Mouse (Mus musculus): Measurements from ENCODE around the gene Rxrb. TPM values are rescaled to one million over a fixed set of nuclear protein-coding genes. Genes with fewer than 3 reads are reported as not detected.

Rxrb gene
- total RNA-seq, 1 experiment from 2014 or later = 70.2 TPM

GRCm38 (mm10) chr17:34024317-34024821 lies 7.2 kb upstream of the Rxrb start, which contains the start of gene Ring1:
Ring1 (minus strand) TSS chr17:34024680.
- peak; percentile 37; the same call in 1 of the 2 replicates for ATAC-seq (ENCODE audit: extremely low read depth, insufficient number of reproducible peaks, low FRiP score, poor library complexity, severe bottlenecking)

GRCm38 (mm10) chr17:34024861-34025755 lies 6.5 kb upstream of the Rxrb start:
- no peak for ATAC-seq (ENCODE audit: extremely low read depth, insufficient number of reproducible peaks, low FRiP score, poor library complexity, severe bottlenecking)

GRCm38 (mm10) chr17:34025756-34026151 lies 5.9 kb upstream of the Rxrb start:
- no peak for ATAC-seq (ENCODE audit: extremely low read depth, insufficient number of reproducible peaks, low FRiP score, poor library complexity, severe bottlenecking)

- ATAC-seq (ENCODE audit: extremely low read depth, insufficient number of reproducible peaks, low FRiP score, poor library complexity, severe bottlenecking) = no peak
Measured at GRCm38 (mm10) chr17:34026221-34026620, 5.4 kb upstream of the Rxrb start.

GRCm38 (mm10) chr17:34026917-34027655 lies 4.5 kb upstream of the Rxrb start:
- ATAC-seq (ENCODE audit: extremely low read depth, insufficient number of reproducible peaks, low FRiP score, poor library complexity, severe bottlenecking) = peak; percentile 56

GRCm38 (mm10) chr17:34027656-34028223 lies 3.9 kb upstream of the Rxrb start, which contains the start of gene H2-Ke6:
H2-Ke6 (minus strand) TSS chr17:34028060.
- peak; percentile 47 for ATAC-seq (ENCODE audit: extremely low read depth, insufficient number of reproducible peaks, low FRiP score, poor library complexity, severe bottlenecking)

- ATAC-seq (ENCODE audit: extremely low read depth, insufficient number of reproducible peaks, low FRiP score, poor library complexity, severe bottlenecking) = no peak
Measured at GRCm38 (mm10) chr17:34028501-34029149, 3.0 kb upstream of the Rxrb start.

- ATAC-seq (ENCODE audit: extremely low read depth, insufficient number of reproducible peaks, low FRiP score, poor library complexity, severe bottlenecking) = no peak
Measured at GRCm38 (mm10) chr17:34029150-34029889, 2.3 kb upstream of the Rxrb start.

GRCm38 (mm10) chr17:34029890-34030595 lies 1.6 kb upstream of the Rxrb start:
- ATAC-seq (ENCODE audit: extremely low read depth, insufficient number of reproducible peaks, low FRiP score, poor library complexity, severe bottlenecking) = no peak

GRCm38 (mm10) chr17:34030861-34031326 lies 718 bp upstream of the Rxrb start:
- ATAC-seq (ENCODE audit: extremely low read depth, insufficient number of reproducible peaks, low FRiP score, poor library complexity, severe bottlenecking) = no peak

GRCm38 (mm10) chr17:34032174-34032632 lies 591 bp downstream of the Rxrb start:
- no peak for ATAC-seq (ENCODE audit: extremely low read depth, insufficient number of reproducible peaks, low FRiP score, poor library complexity, severe bottlenecking)

- peak; percentile 14; the same call in 1 of the 2 replicates for ATAC-seq (ENCODE audit: extremely low read depth, insufficient number of reproducible peaks, low FRiP score, poor library complexity, severe bottlenecking)
Measured at GRCm38 (mm10) chr17:34032806-34033205, 1.2 kb downstream of the Rxrb start.

GRCm38 (mm10) chr17:34033441-34033840 lies 1.8 kb downstream of the Rxrb start:
- ATAC-seq (ENCODE audit: extremely low read depth, insufficient number of reproducible peaks, low FRiP score, poor library complexity, severe bottlenecking) = no peak

GRCm38 (mm10) chr17:34034064-34034463 lies 2.5 kb downstream of the Rxrb start:
- ATAC-seq (ENCODE audit: extremely low read depth, insufficient number of reproducible peaks, low FRiP score, poor library complexity, severe bottlenecking) = peak; percentile 34; the same call in 1 of the 2 replicates

- ATAC-seq (ENCODE audit: extremely low read depth, insufficient number of reproducible peaks, low FRiP score, poor library complexity, severe bottlenecking) = no peak
Measured at GRCm38 (mm10) chr17:34035517-34035916, 3.9 kb downstream of the Rxrb start.

- ATAC-seq (ENCODE audit: extremely low read depth, insufficient number of reproducible peaks, low FRiP score, poor library complexity, severe bottlenecking) = no peak
Measured at GRCm38 (mm10) chr17:34036647-34037046, 5.0 kb downstream of the Rxrb start.

- no peak for ATAC-seq (ENCODE audit: extremely low read depth, insufficient number of reproducible peaks, low FRiP score, poor library complexity, severe bottlenecking)
Measured at GRCm38 (mm10) chr17:34037241-34037640, 5.6 kb downstream of the Rxrb start.

Data from neutrophil, adult 5-6 weeks (primary cell).